Comparison of ENCODE assay signal across 8 mouse cellular contexts in genomic region chrX:12761259-12761625, GRCm38 (mm10). TPM values are rescaled to one million over a fixed set of nuclear protein-coding genes. Genes with fewer than 3 reads are reported as not detected.
DNase-seq lines count a peak whose midpoint lies in the region; ATAC-seq and TF ChIP-seq lines count a peak whose summit lies in the region.

No protein-coding gene starts in this region.

- H3K9me3 ChIP-seq in ES-E14 (ENCODE audit: control insufficient read depth, insufficient read depth, low read depth, low read length), result no peaks in the 10 kb centered on the region
- H3K9me3 ChIP-seq in embryonic facial prominence, embryonic 14.5 days (ENCODE audit: control insufficient read depth, low read length), result no peaks in the 10 kb centered on the region
- no peaks in the 10 kb centered on the region for H3K9me3 ChIP-seq in kidney, postnatal 0 days (replicated peaks; ENCODE audit: low read length)
- H3K9me3 ChIP-seq in neural tube, embryonic 14.5 days (ENCODE audit: control insufficient read depth, low read length), result no peaks in the 10 kb centered on the region

- no peaks in the 10 kb centered on the region for H3K36me3 ChIP-seq in ES-E14 (ENCODE audit: control insufficient read depth, insufficient read depth, low read length, poor library complexity, severe bottlenecking)
- no peaks in the 10 kb centered on the region for H3K36me3 ChIP-seq in embryonic facial prominence, embryonic 14.5 days (ENCODE audit: control insufficient read depth, insufficient read depth, low read length)
- H3K36me3 ChIP-seq in kidney, postnatal 0 days (ENCODE audit: insufficient read depth, low read length), result no peaks in the 10 kb centered on the region
- H3K36me3 ChIP-seq in neural tube, embryonic 14.5 days (ENCODE audit: control insufficient read depth, insufficient read depth, low read length), result no peaks in the 10 kb centered on the region

- WGBS in embryonic facial prominence, embryonic 14.5 days, result 18% methylated on average over 10 of the region's 25 CpGs
- 22% methylated on average over 25 of the region's 25 CpGs for WGBS in kidney, postnatal 0 days
- 6% methylated on average over 25 of the region's 25 CpGs for WGBS in neural tube, embryonic 14.5 days

- TF ChIP-seq CTCF in kidney, postnatal 0 days (IDR thresholded peaks at IDR 0.05; ENCODE audit: low read depth), result no peak

- H3K4me1 ChIP-seq in ES-E14 (ENCODE audit: control insufficient read depth in 2 of 2, insufficient read depth in 2 of 2, low read length in 2 of 2, poor library complexity in 1 of 2), result 0 out of 4 replicates have a peak, but pooled peaks cover 0 to 3% of the 10 kb centered on the region in 2 experiments
- 0 out of 2 replicates have a peak, but pooled peaks cover 6% of the 10 kb centered on the region for H3K4me1 ChIP-seq in embryonic facial prominence, embryonic 14.5 days (ENCODE audit: control insufficient read depth, insufficient read depth, low read length)
- no peaks in the 10 kb centered on the region for H3K4me1 ChIP-seq in kidney, postnatal 0 days (replicated peaks; ENCODE audit: insufficient read depth, low read length)
- H3K4me1 ChIP-seq in neural tube, embryonic 14.5 days (ENCODE audit: control insufficient read depth, insufficient read depth, low read length), result peaks cover 7% of the 10 kb centered on the region; the same call in 1 of the 2 replicates

- H3K27ac ChIP-seq in ES-E14 (ENCODE audit: insufficient read depth, low read depth, low read length, poor library complexity, severe bottlenecking), result peak overlapping the region; percentile 89; the same call in 1 of the 2 replicates
- peak overlapping the region; percentile 96 for H3K27ac ChIP-seq in embryonic facial prominence, embryonic 14.5 days (replicated peaks; ENCODE audit: low read depth, low read length)
- H3K27ac ChIP-seq in kidney, postnatal 0 days, result peak overlapping the region; percentile 96
- H3K27ac ChIP-seq in neural tube, embryonic 14.5 days (ENCODE audit: low read depth, low read length), result peak overlapping the region; percentile 96

- H3K4me3 ChIP-seq in ES-E14 (ENCODE audit: insufficient read depth in 1 of 2, low read depth in 1 of 2, low read length in 2 of 2, poor library complexity in 1 of 2, severe bottlenecking in 1 of 2), result peak overlapping the region; percentile 91 to 97
- peak overlapping the region; percentile 56 for H3K4me3 ChIP-seq in embryonic facial prominence, embryonic 14.5 days (ENCODE audit: low read depth, low read length)
- peak overlapping the region; percentile 59 for H3K4me3 ChIP-seq in kidney, postnatal 0 days (replicated peaks; ENCODE audit: low read depth, low read length)
- peak overlapping the region; percentile 55 for H3K4me3 ChIP-seq in neural tube, embryonic 14.5 days (ENCODE audit: low read depth, low read length)

- H3K9ac ChIP-seq in ES-E14 (ENCODE audit: insufficient read depth, low read depth, low read length, poor library complexity, severe bottlenecking), result peak overlapping the region; percentile 91
- H3K9ac ChIP-seq in embryonic facial prominence, embryonic 14.5 days (ENCODE audit: low read depth, low read length), result peak overlapping the region; percentile 78
- H3K9ac ChIP-seq in kidney, postnatal 0 days (ENCODE audit: low read depth, low read length), result peak overlapping the region; percentile 80
- peak overlapping the region; percentile 72 for H3K9ac ChIP-seq in neural tube, embryonic 14.5 days (replicated peaks; ENCODE audit: low read depth, low read length)

- peak; percentile 46 for DNase-seq in kidney, adult 9 months
- DNase-seq in kidney, postnatal 36 days, result no peak
- DNase-seq in ES-E14 (ENCODE audit: low read depth, low spot score), result no peak
- peak; percentile 42 for DNase-seq in embryonic facial prominence, embryonic 14.5 days (ENCODE audit: low spot score)
- DNase-seq in kidney, postnatal 0 days (ENCODE audit: low spot score), result peak; percentile 33
- DNase-seq in adrenal gland, adult 18-20 months (ENCODE audit: low spot score in 2 of 2), result no peak
- no peak for DNase-seq in thymus, postnatal 14 days

- in situ Hi-C loops in ES-E14 (cut with MboI; ENCODE audit: low sequenced_read_pairs in 2 of 2, unreplicated experiment in 2 of 2), result no loop called here

- ATAC-seq in embryonic facial prominence, embryonic 14.5 days (ENCODE audit: low read depth), result peak; percentile 20
- ATAC-seq in kidney, postnatal 0 days (replicated peaks; ENCODE audit: low FRiP score, low read depth), result peak; percentile 34
- peak; percentile 26 for ATAC-seq in neural tube, embryonic 14.5 days (ENCODE audit: low read depth)

- H3K4me2 ChIP-seq in embryonic facial prominence, embryonic 14.5 days (ENCODE audit: low read depth, low read length), result peak overlapping the region; percentile 60
- peak overlapping the region; percentile 55 for H3K4me2 ChIP-seq in kidney, postnatal 0 days (ENCODE audit: low read length)
- peak overlapping the region; percentile 48 for H3K4me2 ChIP-seq in neural tube, embryonic 14.5 days (ENCODE audit: low read depth, low read length)

- peaks cover 7% of the 10 kb centered on the region for H3K27me3 ChIP-seq in embryonic facial prominence, embryonic 14.5 days (replicated peaks; ENCODE audit: control insufficient read depth, insufficient read depth, low read length)
- H3K27me3 ChIP-seq in kidney, postnatal 0 days (ENCODE audit: insufficient read depth, low read length), result no peaks in the 10 kb centered on the region
- no peaks in the 10 kb centered on the region for H3K27me3 ChIP-seq in neural tube, embryonic 14.5 days (ENCODE audit: control insufficient read depth, insufficient read depth, low read length)

TF ChIP-seq in ES-E14, 5 proteins besides CTCF, POLR2A, EP300 and RAD21:
- TF ChIP-seq HCFC1 (IDR thresholded peaks at IDR 0.05; ENCODE audit: borderline replicate concordance, insufficient read depth, low read length), result no peak
- TF ChIP-seq ZNF384 (IDR thresholded peaks at IDR 0.05; ENCODE audit: low read depth, low read length), result no peak
TF ChIP-seq in ES-E14: peak in this region for 0.

RNA-seq across cellular contexts. Expression of gene Med14, which starts 0.6 kb away (rescaled TPM):
- 17.3 and 20.0 TPM in 2 replicates for total RNA-seq in ES-E14 (2012; rRNA removed)
- polyA plus RNA-seq in embryonic facial prominence, embryonic 14.5 days (2014; fragmentation: Nextera tagmentation; extraction: Ambion mirVana), result 22.2 and 22.4 TPM in 2 replicates
- polyA plus RNA-seq in kidney, postnatal 0 days (2015; fragmentation: Nextera tagmentation; extraction: Ambion mirVana), result 9.6 and 10.4 TPM in 2 replicates
- polyA plus RNA-seq in neural tube, embryonic 14.5 days (2014; fragmentation: Nextera tagmentation; extraction: Ambion mirVana), result 23.2 TPM in 2 replicates
- total RNA-seq in adrenal gland, adult 18-20 months (2021), result 10 to 100 TPM; 20.9 to 22.6 TPM

Comparison
In these comparisons a context has a peak if more than half of its experiments do, and no peak if none do; other contexts are left out.
1. DNase-seq: peak in kidney, adult 9 months (single experiment), embryonic facial prominence, embryonic 14.5 days (single experiment) and kidney, postnatal 0 days (single experiment); none in kidney, postnatal 36 days (0 of 2), ES-E14 (single experiment), adrenal gland, adult 18-20 months (0 of 2) and thymus, postnatal 14 days (single experiment).
2. Peak in every context shown above with its lines, with median percentiles within 50 percentile points of each other: H3K27ac ChIP-seq, H3K4me3 ChIP-seq, H3K9ac ChIP-seq, ATAC-seq and H3K4me2 ChIP-seq.